Mouse (Mus musculus) limb, embryonic 15.5 days (tissue): ENCODE measurements around the gene Arhgef12. TPM values are rescaled to one million over a fixed set of nuclear protein-coding genes. Genes with fewer than 3 reads are reported as not detected.

Experiments used
- ATAC-seq: fragments of 200-750 bp; cut with Nextera tagmentation; 2 replicates; pipeline ENCODE4 v1.8.0; 2017; ENCODE audit warnings: low read depth, moderate TSS enrichment; ENCODE audit not compliant: insufficient number of reproducible peaks, low FRiP score, low TSS enrichment
- H3K27ac ChIP-seq: fragments of 300-500 bp; sonication (generic); 2 replicates; pipeline ENCODE4 v1.5.1; 2015; ENCODE audit warnings: moderate library complexity, mild to moderate bottlenecking, inconsistent platforms
- H3K27me3 ChIP-seq: fragments of 300-500 bp; sonication (generic); 2 replicates; pipeline ENCODE4 v1.6.1; 2015; ENCODE audit warnings: inconsistent platforms
- H3K36me3 ChIP-seq: fragments of 300-500 bp; sonication (generic); 2 replicates; pipeline ENCODE4 v1.6.1; 2015; ENCODE audit warnings: inconsistent platforms
- H3K4me1 ChIP-seq: fragments of 300-500 bp; sonication (generic); 2 replicates; pipeline ENCODE4 v1.6.1; 2015; ENCODE audit warnings: inconsistent platforms
- H3K4me2 ChIP-seq: fragments of 300-500 bp; sonication (generic); 2 replicates; pipeline ENCODE4 v1.6.1; 2015; ENCODE audit warnings: mild to moderate bottlenecking, inconsistent platforms
- H3K4me3 ChIP-seq: fragments of 300-500 bp; sonication (generic); 2 replicates; pipeline ENCODE4 v1.5.1; 2015; ENCODE audit warnings: mild to moderate bottlenecking, inconsistent platforms
- H3K9ac ChIP-seq: fragments of 300-500 bp; sonication (generic); 2 replicates; pipeline ENCODE4 v1.6.1; 2015; ENCODE audit warnings: inconsistent platforms
- H3K9me3 ChIP-seq: fragments of 300-500 bp; sonication (generic); 2 replicates; pipeline ENCODE4 v1.6.1; 2016; ENCODE audit warnings: inconsistent platforms
- WGBS: fragments of 180-500 bp; shearing (Covaris S2); methylation state at CpG from one replicate; pipeline ENCODE4 v1.1.7; 2015; 5-methylcytosine and 5-hydroxymethylcytosine counted together
- polyA plus RNA-seq: library from polyadenylated mRNA; unstranded; fragments of >200 nt; fragmentation: Nextera tagmentation; extraction: Ambion mirVana; gene quantifications from 2 replicates; pipeline ENCODE4 v1.2.1, GENCODE M21; 2015

Arhgef12 gene
- polyA plus RNA-seq, 1 experiment from 2014 or later: 13.2 TPM

GRCm38 (mm10) chr9:43071176-43071575 is 35.9 kb downstream of the Arhgef12 start:
- Histone ChIP-seq H3K4me2 (no peak overlapping the region), H3K36me3 (no peaks in the 10 kb centered on the region), H3K4me3 (no peak overlapping the region), H3K9me3 (no peaks in the 10 kb centered on the region), H3K27me3 (no peaks in the 10 kb centered on the region), H3K27ac (no peak overlapping the region), H3K9ac (no peak overlapping the region), H3K4me1 (peaks cover 18% of the 10 kb centered on the region)
- ATAC-seq: no peak
- 34% methylated on average over 4 of the region's 4 CpGs for WGBS

- Histone ChIP-seq H3K4me2 (no peak overlapping the region), H3K36me3 (no peaks in the 10 kb centered on the region), H3K4me1 (peaks cover 18% of the 10 kb centered on the region), H3K27ac (no peak overlapping the region), H3K9ac (no peak overlapping the region), H3K9me3 (no peaks in the 10 kb centered on the region), H3K27me3 (no peaks in the 10 kb centered on the region), H3K4me3 (no peak overlapping the region)
- no peak for ATAC-seq
- 79% methylated on average over 4 of the region's 4 CpGs for whole genome bisulfite sequencing
Observed at GRCm38 (mm10) chr9:43070566-43070965, 36.5 kb downstream of the Arhgef12 start.

- no peaks in the 10 kb centered on the region for H3K36me3 ChIP-seq
- no peak overlapping the region for H3K9ac ChIP-seq
- no peak overlapping the region for H3K4me3 ChIP-seq
- no peak overlapping the region for H3K27ac ChIP-seq
- H3K4me1 ChIP-seq: peaks cover 18% of the 10 kb centered on the region
- no peak for ATAC-seq
- no peaks in the 10 kb centered on the region for H3K27me3 ChIP-seq
- 68% methylated on average over 2 of the region's 2 CpGs for WGBS
- no peak overlapping the region for H3K4me2 ChIP-seq
- no peaks in the 10 kb centered on the region for H3K9me3 ChIP-seq
Observed at GRCm38 (mm10) chr9:43070153-43070552, 36.9 kb downstream of the Arhgef12 start.

- H3K4me3 ChIP-seq: no peak overlapping the region
- ATAC-seq: no peak
- H3K27me3 ChIP-seq: no peaks in the 10 kb centered on the region
- peaks cover 17% of the 10 kb centered on the region for H3K4me1 ChIP-seq
- H3K27ac ChIP-seq: no peak overlapping the region
- no peaks in the 10 kb centered on the region for H3K9me3 ChIP-seq
- 67% methylated on average over 3 of the region's 3 CpGs for WGBS
- H3K36me3 ChIP-seq: no peaks in the 10 kb centered on the region
- H3K9ac ChIP-seq: no peak overlapping the region
- H3K4me2 ChIP-seq: no peak overlapping the region
Observed at GRCm38 (mm10) chr9:43067896-43068295, 39.1 kb downstream of the Arhgef12 start.

GRCm38 (mm10) chr9:43065231-43065630 is 41.8 kb downstream of the Arhgef12 start:
- Histone ChIP-seq H3K36me3 (no peaks in the 10 kb centered on the region), H3K4me2 (no peak overlapping the region), H3K9ac (no peak overlapping the region), H3K27me3 (no peaks in the 10 kb centered on the region), H3K4me1 (peaks cover 11% of the 10 kb centered on the region), H3K27ac (no peak overlapping the region), H3K4me3 (no peak overlapping the region), H3K9me3 (no peaks in the 10 kb centered on the region)
- ATAC-seq: no peak
- WGBS: 68% methylated on average over 4 of the region's 4 CpGs

- Histone ChIP-seq H3K4me3 (no peak overlapping the region), H3K4me1 (peaks cover 2% of the 10 kb centered on the region; the same call in 1 of the 2 replicates), H3K9ac (no peak overlapping the region), H3K27ac (peak overlapping the region; percentile 47; the same call in 1 of the 2 replicates), H3K9me3 (no peaks in the 10 kb centered on the region), H3K4me2 (no peak overlapping the region), H3K27me3 (no peaks in the 10 kb centered on the region), H3K36me3 (no peaks in the 10 kb centered on the region)
- ATAC-seq: no peak
- WGBS: 67% methylated on average over 1 of the region's 1 CpGs
Observed at GRCm38 (mm10) chr9:43061545-43061944, 45.5 kb downstream of the Arhgef12 start.

GRCm38 (mm10) chr9:43050391-43050790 is 56.6 kb downstream of the Arhgef12 start:
- 62% methylated on average over 2 of the region's 2 CpGs for WGBS
- ATAC-seq: no peak
- Histone ChIP-seq H3K9ac (no peak overlapping the region), H3K4me3 (no peak overlapping the region), H3K36me3 (peaks cover 3% of the 10 kb centered on the region; the same call in 1 of the 2 replicates), H3K4me1 (no peaks in the 10 kb centered on the region), H3K4me2 (no peak overlapping the region), H3K27me3 (no peaks in the 10 kb centered on the region), H3K9me3 (no peaks in the 10 kb centered on the region), H3K27ac (no peak overlapping the region)

GRCm38 (mm10) chr9:43044481-43044880 is 62.6 kb downstream of the Arhgef12 start:
- no peak overlapping the region for H3K27ac ChIP-seq
- H3K4me3 ChIP-seq: no peak overlapping the region
- peaks cover 8% of the 10 kb centered on the region; the same call in 1 of the 2 replicates for H3K36me3 ChIP-seq
- H3K4me1 ChIP-seq: no peaks in the 10 kb centered on the region
- no peaks in the 10 kb centered on the region for H3K9me3 ChIP-seq
- no peak for ATAC-seq
- H3K4me2 ChIP-seq: no peak overlapping the region
- no peak overlapping the region for H3K9ac ChIP-seq
- no peaks in the 10 kb centered on the region for H3K27me3 ChIP-seq

GRCm38 (mm10) chr9:43038466-43038865 is 68.6 kb downstream of the Arhgef12 start:
- H3K4me1 ChIP-seq: 0 out of 2 replicates have a peak, but pooled peaks cover 7% of the 10 kb centered on the region
- no peak overlapping the region for H3K9ac ChIP-seq
- H3K27me3 ChIP-seq: no peaks in the 10 kb centered on the region
- no peaks in the 10 kb centered on the region for H3K9me3 ChIP-seq
- no peak overlapping the region for H3K27ac ChIP-seq
- H3K4me2 ChIP-seq: no peak overlapping the region
- 85% methylated on average over 8 of the region's 8 CpGs for WGBS
- no peak for ATAC-seq
- no peak overlapping the region for H3K4me3 ChIP-seq
- peaks cover 8% of the 10 kb centered on the region; the same call in 1 of the 2 replicates for H3K36me3 ChIP-seq

GRCm38 (mm10) chr9:43035208-43035607 is 71.8 kb downstream of the Arhgef12 start:
- no peak for ATAC-seq
- Histone ChIP-seq H3K9ac (no peak overlapping the region), H3K4me3 (no peak overlapping the region), H3K4me1 (0 out of 2 replicates have a peak, but pooled peaks cover 7% of the 10 kb centered on the region), H3K4me2 (no peak overlapping the region), H3K27ac (no peak overlapping the region), H3K9me3 (no peaks in the 10 kb centered on the region), H3K36me3 (no peaks in the 10 kb centered on the region), H3K27me3 (no peaks in the 10 kb centered on the region)
- 17% methylated on average over 4 of the region's 4 CpGs for WGBS

GRCm38 (mm10) chr9:43034273-43034672 is 72.8 kb downstream of the Arhgef12 start:
- Histone ChIP-seq H3K27me3 (no peaks in the 10 kb centered on the region), H3K9me3 (no peaks in the 10 kb centered on the region), H3K4me3 (no peak overlapping the region), H3K36me3 (no peaks in the 10 kb centered on the region), H3K27ac (no peak overlapping the region), H3K4me2 (no peak overlapping the region), H3K4me1 (0 out of 2 replicates have a peak, but pooled peaks cover 7% of the 10 kb centered on the region), H3K9ac (no peak overlapping the region)
- no peak for ATAC-seq

GRCm38 (mm10) chr9:43027757-43028156 is 79.3 kb downstream of the Arhgef12 start:
- WGBS: 64% methylated on average over 5 of the region's 5 CpGs
- no peak for ATAC-seq

More at GRCm38 (mm10) chr9:43027757-43028156, 79.3 kb downstream of the Arhgef12 start:
- Histone ChIP-seq H3K9me3 (no peaks in the 10 kb centered on the region), H3K4me3 (no peak overlapping the region), H3K4me2 (no peak overlapping the region), H3K4me1 (no peaks in the 10 kb centered on the region), H3K27me3 (no peaks in the 10 kb centered on the region), H3K27ac (no peak overlapping the region), H3K36me3 (peaks cover 20% of the 10 kb centered on the region), H3K9ac (no peak overlapping the region)
